Mouse (Mus musculus) ES-E14 (cell line): ENCODE data around the gene Pdzd2. TPM values are rescaled to one million over a fixed set of nuclear protein-coding genes. Genes with fewer than 3 reads are reported as not detected.

ENCODE experiments used
- DNase-seq: peaks from one replicate; pipeline ENCODE4 v3.0.0-alpha.2; 2013; ENCODE audit warnings: low read depth, low spot score
- H3K27ac ChIP-seq: 2 replicates; pipeline ENCODE4 v1.5.1; 2012; ENCODE audit warnings: low read depth, mild to moderate bottlenecking, low read length, moderate library complexity, mixed read lengths; ENCODE audit not compliant: poor library complexity, insufficient read depth, severe bottlenecking
- H3K36me3 ChIP-seq: 2 replicates; pipeline ENCODE4 v1.6.1; 2012; ENCODE audit warnings: mild to moderate bottlenecking, low read length, moderate library complexity, mixed read lengths; ENCODE audit not compliant: control insufficient read depth, poor library complexity, insufficient read depth, severe bottlenecking
- H3K4me1 ChIP-seq, 2 experiments: fragments of 150-350 bp in 1 of 2; sonication (generic) in 1 of 2; 2 replicates each; pipeline ENCODE4 v1.6.1; 2012; ENCODE audit warnings: low read length in 2 of 2, mild to moderate bottlenecking in 1 of 2, mixed read lengths in 1 of 2; ENCODE audit not compliant: control insufficient read depth in 2 of 2, insufficient read depth in 2 of 2, poor library complexity in 1 of 2
- H3K4me3 ChIP-seq, 2 experiments: fragments of 150-350 bp in 1 of 2; sonication (generic) in 1 of 2; 2 replicates each; pipeline ENCODE4 v1.5.1; 2012; ENCODE audit warnings: low read length in 2 of 2, low read depth in 1 of 2, mild to moderate bottlenecking in 1 of 2, mixed read lengths in 1 of 2; ENCODE audit not compliant: insufficient read depth in 1 of 2, poor library complexity in 1 of 2, severe bottlenecking in 1 of 2
- H3K9ac ChIP-seq: 2 replicates; pipeline ENCODE4 v1.6.1; 2012; ENCODE audit warnings: low read depth, mild to moderate bottlenecking, low read length, mixed read lengths; ENCODE audit not compliant: poor library complexity, insufficient read depth, severe bottlenecking
- H3K9me3 ChIP-seq: fragments of 150-350 bp; sonication (generic); 2 replicates; pipeline ENCODE4 v1.6.1; 2012; ENCODE audit warnings: low read depth, mild to moderate bottlenecking, low read length; ENCODE audit not compliant: control insufficient read depth, insufficient read depth
- CHD2 ChIP-seq: IDR thresholded peaks from 2 replicates; pipeline ENCODE4 v1.6.1; 2014; ENCODE audit warnings: mild to moderate bottlenecking, low read depth, low read length, inconsistent platforms
- HCFC1 ChIP-seq: IDR thresholded peaks from 2 replicates; pipeline ENCODE4 v1.6.1; 2012; ENCODE audit warnings: low read length, inconsistent platforms, borderline replicate concordance; ENCODE audit not compliant: insufficient read depth
- MAFK ChIP-seq: IDR thresholded peaks from 2 replicates; pipeline ENCODE4 v1.6.1; 2014; ENCODE audit warnings: mild to moderate bottlenecking, low read depth, low read length, inconsistent platforms; ENCODE audit not compliant: insufficient read depth
- ZC3H11A ChIP-seq: IDR thresholded peaks from 2 replicates; pipeline ENCODE4 v1.6.1; 2012; ENCODE audit warnings: low read depth, mild to moderate bottlenecking, inconsistent platforms, low read length, borderline replicate concordance
- ZNF384 ChIP-seq: IDR thresholded peaks from 2 replicates; pipeline ENCODE4 v1.6.1; 2012; ENCODE audit warnings: low read depth, low read length, inconsistent platforms
- in situ Hi-C, 2 experiments: fragments of 600-800 bp; cut with MboI; formaldehyde crosslinking; loops; one replicate each; pipeline ENCODE4 v1.15.1; 2025; ENCODE audit warnings: low sequenced_read_pairs in 2 of 2, inconsistent platforms in 1 of 2; ENCODE audit not compliant: unreplicated experiment in 2 of 2
- total RNA-seq: library from RNA; depleted of rRNA; stranded (reverse); fragments of 300-350 nt; gene quantifications from 2 replicates; pipeline ENCODE4 v1.2.3, GENCODE M21; 2012

Pdzd2 gene
- total RNA-seq, 1 experiment, result 6.3 TPM

GRCm38 (mm10) chr15:12750963-12751362 lies 11.2 kb upstream of the Pdzd2 start:
- H3K9me3 ChIP-seq, result no peaks in the 10 kb centered on the region
- in situ Hi-C loops, result no loop called here
- no peak for DNase-seq
- H3K27ac ChIP-seq, result no peak overlapping the region
- H3K9ac ChIP-seq, result no peak overlapping the region
- TF ChIP-seq CHD2 (no peak), MAFK (no peak), ZC3H11A (no peak), ZNF384 (no peak), HCFC1 (no peak)
- H3K36me3 ChIP-seq, result no peaks in the 10 kb centered on the region
- H3K4me3 ChIP-seq, result no peak overlapping the region
- H3K4me1 ChIP-seq, result no peaks in the 10 kb centered on the region

DNA sequence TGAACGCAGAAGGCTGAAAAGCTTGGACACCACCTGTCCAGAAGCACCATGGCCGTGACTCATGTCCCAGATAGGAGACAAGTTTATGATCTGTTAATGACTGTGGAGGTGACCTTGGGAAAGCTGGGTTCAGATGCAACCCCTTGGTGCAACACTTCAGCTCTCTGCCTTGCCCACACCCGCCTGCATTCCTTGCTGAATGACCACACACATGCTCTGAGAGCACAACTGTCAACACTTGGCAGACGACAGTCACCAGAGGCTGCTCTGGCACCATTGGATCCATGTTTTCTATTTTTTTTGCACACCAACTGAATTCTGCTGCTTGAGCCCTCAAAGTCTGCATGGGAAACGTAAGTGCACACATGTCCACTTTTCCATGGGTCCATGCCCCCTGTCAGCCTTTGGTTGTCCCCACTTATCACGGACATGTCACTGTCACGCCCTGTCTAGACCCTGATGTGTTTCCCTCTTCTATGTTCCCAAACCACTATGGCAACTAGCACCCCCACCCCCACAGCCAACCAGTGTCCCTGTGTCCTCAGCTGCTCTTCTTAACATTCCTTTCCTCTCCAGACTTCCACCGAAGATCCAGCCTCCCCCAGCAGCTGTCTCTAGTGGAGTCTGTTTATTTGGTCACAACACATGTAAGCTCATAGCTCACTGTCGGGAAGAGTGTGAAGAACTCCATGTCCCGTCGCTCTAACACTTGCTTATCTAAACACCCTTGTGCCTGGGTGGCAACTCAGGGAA lies 10.0 kb upstream of the Pdzd2 start:
- H3K9ac ChIP-seq, result no peak overlapping the region

GRCm38 (mm10) chr15:12742117-12742906 lies 2.6 kb upstream of the Pdzd2 start:
- DNase-seq, result no peak
- peaks cover 1 to 2% of the 10 kb centered on the region in 2 experiments; a peak in 1 of 4 replicates for H3K4me1 ChIP-seq
- no peak overlapping the region for H3K27ac ChIP-seq
- H3K9ac ChIP-seq, result no peak overlapping the region
- TF ChIP-seq ZC3H11A (no peak), HCFC1 (no peak), ZNF384 (no peak), MAFK (no peak), CHD2 (no peak)
- H3K9me3 ChIP-seq, result no peaks in the 10 kb centered on the region
- in situ Hi-C loops, result no loop called here
- H3K4me3 ChIP-seq, result no peak overlapping the region
- H3K36me3 ChIP-seq, result no peaks in the 10 kb centered on the region

More for the DNA sequence above, 10.0 kb upstream of the Pdzd2 start:
- Histone ChIP-seq H3K4me1 (no peaks in the 10 kb centered on the region), H3K9me3 (no peaks in the 10 kb centered on the region), H3K27ac (no peak overlapping the region), H3K4me3 (no peak overlapping the region), H3K36me3 (no peaks in the 10 kb centered on the region)
- TF ChIP-seq ZC3H11A, result no peak
- TF ChIP-seq HCFC1, result no peak
- in situ Hi-C loops, result no loop called here
- DNase-seq, result no peak

GRCm38 (mm10) chr15:12738301-12739093 lies 1.2 kb downstream of the Pdzd2 start:
- Histone ChIP-seq H3K4me1 (peaks cover 4 to 5% of the 10 kb centered on the region in 2 experiments; a peak in 2 of 4 replicates), H3K27ac (no peak overlapping the region), H3K36me3 (no peaks in the 10 kb centered on the region), H3K4me3 (peak overlapping the region; percentile 82; a peak in 3 of 4 replicates), H3K9ac (no peak overlapping the region), H3K9me3 (no peaks in the 10 kb centered on the region)
- no peak for DNase-seq
- TF ChIP-seq HCFC1 (no peak), ZNF384 (no peak)
- in situ Hi-C loops, result no loop called here
